Mouse (Mus musculus): ENCODE measurements around the gene Pecam1.

Pecam1 gene

DNA sequence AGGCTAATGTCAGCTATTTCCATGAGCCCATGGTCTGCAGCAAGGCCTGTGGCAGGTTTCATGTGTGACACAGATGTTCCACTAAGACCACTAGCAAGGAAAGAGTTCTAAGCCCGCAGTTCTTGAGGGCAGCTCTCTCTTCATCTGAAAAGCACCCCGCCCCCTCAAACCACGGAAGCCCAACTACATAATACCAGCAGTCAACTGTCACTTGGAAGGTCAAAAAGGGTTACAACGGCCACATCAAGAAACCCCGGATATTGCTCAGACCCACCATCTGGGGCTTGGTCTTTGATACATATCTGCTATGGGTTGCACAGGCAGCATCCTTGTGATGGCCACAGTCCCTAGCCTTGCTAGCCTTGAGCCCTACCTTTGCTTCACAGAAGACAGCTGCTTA, 62.1 kb downstream of the Pecam1 start:
- no peak for DNase-seq

DNA sequence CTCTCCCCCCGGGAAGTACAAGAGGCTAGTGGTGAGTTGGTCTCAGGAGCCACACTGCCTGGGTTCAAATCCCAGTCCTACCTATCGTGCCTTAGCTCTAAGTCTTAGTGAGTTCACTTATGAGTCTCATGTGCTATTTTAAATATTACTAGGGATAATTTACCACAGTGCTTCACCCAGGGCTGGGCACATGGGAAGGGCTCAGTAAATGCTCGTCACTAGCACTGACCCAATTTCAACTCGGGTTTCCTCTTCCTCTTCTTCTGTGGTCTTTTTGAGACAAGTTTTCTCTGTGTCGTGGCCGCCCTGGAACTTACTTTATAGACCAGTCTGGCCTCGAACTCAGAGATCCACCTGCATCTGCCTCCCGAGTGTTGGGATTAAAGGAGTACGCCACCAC, 63.1 kb downstream of the Pecam1 start:
- no peak for DNase-seq

DNA sequence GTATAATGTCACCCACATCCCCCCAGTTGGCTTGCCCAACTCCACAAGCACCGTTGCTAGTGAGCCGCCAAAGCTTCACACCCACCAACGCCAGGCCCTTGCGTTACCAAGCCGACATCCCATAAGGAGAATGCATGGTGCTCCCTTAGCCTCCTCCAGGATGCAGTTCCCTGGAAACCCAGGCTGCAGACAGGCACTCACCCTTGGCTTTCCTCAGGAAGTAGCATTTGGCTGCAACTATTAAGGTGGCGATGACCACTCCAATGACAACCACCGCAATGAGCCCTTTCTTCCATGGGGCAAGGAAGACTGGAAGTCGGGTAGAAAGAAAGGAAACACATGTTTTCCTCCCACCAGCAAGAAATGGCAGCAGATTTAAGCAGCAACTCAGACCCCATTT, 66.4 kb downstream of the Pecam1 start:
- no peak for DNase-seq

DNA sequence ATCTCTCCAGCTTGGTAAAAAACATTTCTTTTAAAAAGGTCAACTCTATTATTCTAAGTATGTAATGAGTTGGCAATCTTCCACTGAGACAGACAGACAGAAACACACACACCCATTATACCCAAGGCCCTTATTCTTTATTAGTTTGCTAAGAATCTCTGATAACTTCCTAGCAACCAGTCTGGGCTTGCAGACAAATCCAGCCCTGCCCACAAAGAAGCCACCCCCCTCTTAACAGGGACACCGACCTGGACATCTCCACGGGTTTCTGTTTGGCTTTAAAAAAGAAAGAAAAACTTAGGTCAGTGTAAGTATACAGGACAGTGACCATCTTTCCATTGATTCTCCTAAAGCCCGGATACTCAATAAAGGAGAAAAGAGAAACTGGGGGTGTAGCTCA, 67.1 kb downstream of the Pecam1 start:
- DNase-seq = no peak

DNA sequence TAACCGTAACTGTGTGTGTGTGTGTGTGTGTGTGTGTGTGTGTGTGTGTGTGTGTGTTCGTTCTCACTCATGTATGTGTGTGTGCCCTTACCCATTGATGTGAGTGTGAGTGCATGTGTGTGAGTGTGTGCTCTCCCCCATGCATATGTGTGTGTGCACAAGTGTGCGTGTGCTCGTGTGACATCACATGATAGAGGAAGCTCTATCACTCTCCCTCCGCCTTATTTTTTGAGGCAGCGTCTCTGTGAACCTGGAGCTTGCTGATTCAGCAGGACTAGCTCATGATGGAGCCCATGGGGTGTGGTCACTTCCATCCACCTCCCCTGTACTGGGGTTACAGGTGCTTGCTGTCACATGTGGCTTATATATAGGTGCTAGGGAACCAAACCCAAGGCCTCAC, 69.3 kb downstream of the Pecam1 start:
- DNase-seq = no peak

GRCm38 (mm10) chr11:106679874-106680273, 70.6 kb downstream of the Pecam1 start:
- peak; percentile 32 to 35 for DNase-seq

- DNase-seq = peak; percentile 94 to 96
Measured at GRCm38 (mm10) chr11:106677910-106678591, 72.4 kb downstream of the Pecam1 start.

DNA sequence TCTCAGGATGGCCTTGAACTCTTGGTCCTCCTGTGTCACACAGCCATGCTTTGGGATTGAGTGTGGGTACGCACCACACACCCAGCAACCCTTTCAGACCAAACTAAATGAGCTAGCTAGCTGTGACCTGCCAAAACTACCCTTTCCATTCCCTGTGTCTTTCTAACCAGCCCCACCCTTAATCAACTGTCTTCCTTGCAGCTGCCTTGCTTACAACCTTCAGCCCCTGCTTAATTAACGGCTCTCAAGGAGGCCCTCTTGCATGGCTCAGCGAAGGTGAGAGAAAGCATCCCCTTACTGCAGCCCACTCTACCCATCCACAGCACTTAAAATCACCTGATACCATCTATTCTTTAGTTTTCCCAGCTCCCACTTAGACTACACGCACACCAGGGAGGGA, 73.1 kb downstream of the Pecam1 start:
- peak in 1 of 2 experiments; percentile 15 for DNase-seq

- no peak for DNase-seq
Measured at GRCm38 (mm10) chr11:106675875-106676274, 74.6 kb downstream of the Pecam1 start.

DNA sequence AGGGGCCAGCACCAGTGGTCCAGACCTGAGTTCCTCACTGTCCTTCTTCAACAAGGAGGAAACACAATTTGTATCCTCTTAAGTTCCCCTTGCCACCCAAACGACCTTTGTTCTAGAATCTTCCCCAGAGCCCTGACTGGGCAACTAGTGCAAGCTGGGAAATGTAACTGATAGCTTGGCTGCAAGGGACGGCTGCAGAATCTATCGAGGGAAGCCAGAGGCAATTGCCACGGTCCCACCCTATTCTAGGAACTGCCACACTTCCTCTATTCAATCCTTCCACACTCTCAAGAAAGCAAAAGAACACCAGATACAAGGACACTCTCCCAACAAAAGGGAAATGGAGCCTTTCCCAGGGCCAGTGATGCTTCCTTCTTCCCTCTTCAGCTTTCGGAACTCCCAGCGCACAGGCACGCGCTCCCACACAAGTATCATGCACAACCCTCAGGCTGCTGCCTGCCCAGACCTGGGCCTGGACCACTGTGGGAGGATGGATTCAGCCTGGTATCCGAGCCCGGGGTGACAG, 75.2 kb downstream of the Pecam1 start:
- DNase-seq = peak in 1 of 2 experiments; percentile 20

DNA sequence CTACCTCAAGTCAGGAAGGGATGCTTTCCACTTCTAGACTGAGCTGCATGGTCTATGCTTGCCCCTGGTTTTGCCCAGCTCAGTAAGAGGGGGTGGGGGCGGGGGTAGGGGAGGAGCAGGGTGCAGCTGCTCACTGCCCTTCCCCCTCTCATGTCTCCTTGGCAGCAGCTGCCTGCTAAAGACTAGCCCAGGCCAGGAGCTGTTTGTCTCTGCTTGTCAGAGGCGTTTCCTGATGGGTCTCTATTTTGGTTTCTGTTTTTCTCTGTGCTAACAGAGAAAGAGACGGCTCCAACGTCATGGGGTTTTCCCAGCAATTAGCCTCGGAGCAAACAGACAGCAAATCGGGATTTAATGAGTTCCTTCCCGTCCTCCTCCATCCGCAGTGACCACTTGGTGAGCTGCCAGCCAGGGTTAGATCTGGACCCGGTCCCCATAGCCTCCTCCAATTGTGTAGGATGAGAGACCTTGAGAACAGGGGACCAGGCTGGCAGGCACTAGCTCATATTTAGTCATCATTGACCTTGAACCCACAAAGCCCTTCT, 75.7 kb downstream of the Pecam1 start:
- DNase-seq = peak; percentile 45 to 56

- peak in 1 of 2 experiments; percentile 29 for DNase-seq
Measured at GRCm38 (mm10) chr11:106673727-106674611, 76.5 kb downstream of the Pecam1 start.

DNA sequence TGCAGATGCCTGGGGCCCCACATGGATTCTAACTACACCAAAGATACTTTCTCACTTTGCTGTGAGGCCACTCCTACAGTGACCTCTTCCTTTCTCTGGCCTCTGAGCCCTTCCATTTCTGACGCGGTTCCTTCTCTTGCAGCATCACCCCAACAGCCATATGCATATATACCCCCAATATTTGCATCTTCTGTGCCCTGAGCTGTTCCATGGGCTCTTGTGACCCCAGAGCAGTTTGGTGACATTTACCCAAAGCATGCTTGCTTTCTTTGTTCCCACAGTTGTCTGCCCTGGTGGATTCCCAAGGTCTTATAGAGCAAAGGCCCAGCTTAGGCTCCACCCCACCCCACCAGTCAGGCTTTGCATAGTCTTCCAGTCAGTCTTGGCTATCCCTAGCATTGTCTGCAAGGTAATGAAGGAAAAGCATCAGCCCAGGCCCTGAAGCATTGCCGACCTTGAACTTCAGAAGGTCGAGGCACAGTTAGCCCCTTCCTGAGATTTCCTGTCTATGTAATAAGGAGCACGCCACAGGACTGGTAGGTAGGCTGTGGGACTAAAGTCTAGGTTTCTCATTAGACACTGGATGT, 77.4 kb downstream of the Pecam1 start:
- no peak for DNase-seq

- no peak for DNase-seq
Measured at GRCm38 (mm10) chr11:106671801-106672200, 78.6 kb downstream of the Pecam1 start.

GRCm38 (mm10) chr11:106670951-106671478, 79.4 kb downstream of the Pecam1 start:
- DNase-seq = no peak

- no peak for DNase-seq
Measured at GRCm38 (mm10) chr11:106670266-106670665, 80.2 kb downstream of the Pecam1 start.

DNA sequence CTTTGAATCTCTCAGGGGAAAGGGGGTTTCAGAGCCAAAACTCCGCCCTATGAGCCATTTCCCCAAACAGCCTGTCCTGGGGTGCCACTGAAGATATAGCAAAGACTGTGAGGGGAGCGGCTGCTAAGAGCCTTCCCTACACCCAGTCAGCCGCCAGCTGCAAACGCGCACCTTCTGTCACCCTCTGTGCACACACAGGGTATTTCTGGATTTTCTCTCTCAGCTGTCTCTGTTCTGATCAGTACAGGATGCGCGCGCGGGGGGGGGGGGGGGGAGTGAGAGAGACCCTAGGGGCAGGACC, 80.6 kb downstream of the Pecam1 start:
- no peak for DNase-seq

- no peak for DNase-seq
Measured at GRCm38 (mm10) chr11:106669102-106669872, 81.1 kb downstream of the Pecam1 start.

DNA sequence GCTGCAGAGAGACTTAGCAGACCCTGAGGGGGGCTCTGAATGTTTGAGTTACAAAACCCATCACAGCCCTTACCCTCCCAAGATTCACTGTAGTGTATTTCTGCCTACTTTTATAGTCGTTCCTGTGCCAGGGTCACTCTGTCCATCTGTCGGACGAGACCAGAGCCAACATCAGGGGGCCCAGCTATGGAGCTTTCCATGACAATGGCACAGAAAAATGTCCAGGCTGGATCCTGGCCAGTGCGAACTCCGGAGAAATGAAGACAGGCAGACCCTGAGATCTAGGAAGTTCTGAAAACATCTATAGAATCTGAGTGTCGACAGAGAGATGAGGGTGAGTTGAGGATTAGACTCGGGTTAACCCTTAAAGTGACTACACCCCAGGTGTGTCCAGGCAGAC, 82.1 kb downstream of the Pecam1 start:
- DNase-seq = no peak

DNA sequence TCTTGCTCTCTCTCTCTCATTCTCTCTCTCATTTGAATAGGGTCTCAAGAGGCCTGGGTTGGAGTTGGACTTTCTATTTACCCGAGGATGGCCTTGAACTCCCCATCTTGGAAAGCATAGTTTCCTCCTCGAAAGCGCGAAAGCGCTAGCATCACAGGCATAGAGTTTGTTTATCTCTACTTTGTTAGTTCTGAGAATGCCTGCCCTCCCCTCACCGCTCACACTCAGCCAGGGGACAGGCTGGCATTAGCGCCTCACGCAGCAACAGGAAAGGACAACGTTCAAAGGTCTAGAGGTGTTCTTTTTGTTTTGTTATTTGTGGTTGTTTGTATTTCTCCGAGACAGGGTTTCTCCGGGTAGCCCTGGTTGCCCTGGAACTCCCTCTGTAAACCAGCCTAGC, 82.6 kb downstream of the Pecam1 start:
- DNase-seq = no peak

DNA sequence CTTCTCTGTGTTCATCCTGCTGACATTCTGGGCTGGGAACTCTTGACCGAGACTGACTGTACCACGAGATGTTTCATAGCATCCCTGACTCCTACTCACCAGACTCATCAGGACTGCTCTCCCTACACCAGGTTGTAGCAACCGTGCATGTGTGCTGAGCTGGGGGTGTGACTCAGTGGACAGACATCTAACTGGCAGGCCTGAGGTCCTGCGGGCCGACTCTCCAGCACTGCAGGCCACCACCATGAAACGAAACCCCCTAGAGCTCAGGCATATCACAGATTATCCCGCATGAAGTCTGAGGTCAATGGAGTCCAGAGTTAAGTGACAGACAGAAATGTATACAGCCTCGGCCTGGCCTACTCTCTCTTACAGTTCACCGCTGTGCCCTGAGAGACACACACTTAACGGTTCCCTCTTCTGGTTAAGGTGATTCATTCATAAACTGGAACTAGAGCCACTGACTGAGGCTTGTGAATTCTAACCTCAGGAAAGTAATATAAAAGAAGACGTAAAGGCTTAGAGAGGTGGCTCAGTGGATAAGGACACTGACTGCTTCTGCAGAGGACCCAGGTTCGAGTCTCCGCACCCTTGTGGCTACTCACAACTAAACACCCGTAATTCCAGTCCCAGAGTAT, 83.8 kb downstream of the Pecam1 start:
- no peak for DNase-seq

DNA sequence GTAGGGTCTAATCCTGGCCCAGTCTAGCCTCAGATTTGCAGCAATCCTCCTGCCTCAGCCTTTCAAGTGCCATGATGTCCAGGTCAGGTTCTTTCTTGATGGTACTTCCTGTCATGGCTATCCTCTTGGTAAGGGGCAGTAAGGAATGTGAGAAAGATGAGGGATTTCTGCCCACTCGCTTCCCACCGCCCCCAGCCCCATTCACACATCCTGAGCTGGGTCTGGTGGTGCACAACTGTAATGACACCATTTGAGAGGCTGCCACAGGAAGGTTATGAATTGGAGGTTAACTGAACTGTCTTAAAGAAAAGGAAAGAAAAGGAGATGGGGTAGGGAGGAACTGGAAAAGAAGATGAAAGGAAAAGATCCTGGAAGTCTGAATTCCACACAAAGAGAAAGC, 84.6 kb downstream of the Pecam1 start:
- DNase-seq = no peak

Data from cerebellum, adult 18-20 months (tissue).